Mouse (Mus musculus) G1E (cell line): ENCODE data around the gene Stim1.

Experiments
- CTCF ChIP-seq: IDR thresholded peaks from 2 replicates; pipeline ENCODE4 v1.5.1; 2012; ENCODE audit warnings: low read depth, low read length, inconsistent platforms, mixed read lengths
- GATA1 ChIP-seq: IDR thresholded peaks from 2 replicates; pipeline ENCODE4 v1.6.1; 2012; ENCODE audit warnings: borderline replicate concordance, low read length, inconsistent platforms, mixed read lengths
- POLR2AphosphoS5 ChIP-seq: IDR thresholded peaks from 2 replicates; pipeline ENCODE4 v1.6.1; 2012; ENCODE audit warnings: low read depth, low read length, inconsistent platforms; ENCODE audit not compliant: insufficient replicate concordance
- TAL1 ChIP-seq: conservative IDR thresholded peaks from 2 replicates; pipeline ENCODE4 v1.6.1; 2012; ENCODE audit warnings: low read depth, low read length, inconsistent platforms, mixed read lengths

GRCm38 (mm10) chr7:102238686-102239286, 28.8 kb upstream of the Stim1 start:
- TF ChIP-seq CTCF (no peak), TAL1 (no peak), POLR2AphosphoS5 (no peak), GATA1 (no peak)
